Mouse (Mus musculus) heart, adult 2 months (tissue): ENCODE data around the gene Mdfi.

Experiments used
- EP300 ChIP-seq: fragments of 200-500 bp; IDR thresholded peaks from 2 replicates; pipeline ENCODE4 v1.6.1; 2011; ENCODE audit warnings: low read depth, low read length, control low read depth; ENCODE audit not compliant: insufficient read depth
- POLR2A ChIP-seq: fragments of 200-500 bp; IDR thresholded peaks from 2 replicates; pipeline ENCODE4 v1.6.1; 2011; ENCODE audit warnings: mild to moderate bottlenecking, low read depth, low read length, control low read depth; ENCODE audit not compliant: insufficient read depth

GRCm38 (mm10) chr17:47878378-47879089, 44.0 kb upstream of the Mdfi start:
- no peak for TF ChIP-seq POLR2A
- no peak for TF ChIP-seq EP300
